Mouse (Mus musculus) neural tube, embryonic 13.5 days (tissue): ENCODE data around the gene Olfr624. TPM values are rescaled to one million over a fixed set of nuclear protein-coding genes. Genes with fewer than 3 reads are reported as not detected.
"Not testable (repeated sequence)": the region's sequence is repeated elsewhere in the genome, so short reads cannot be mapped to it uniquely, and the experiment has no call there.

Source experiments
- ATAC-seq: fragments of 200-750 bp; cut with Nextera tagmentation; 2 replicates; pipeline ENCODE4 v1.8.0; 2017; ENCODE audit warnings: low read depth, mild to moderate bottlenecking, moderate TSS enrichment, moderate library complexity
- H3K27ac ChIP-seq: fragments of 300-500 bp; sonication (generic); replicated peaks from 2 replicates; pipeline ENCODE4 v1.5.1; 2015; ENCODE audit warnings: moderate library complexity, mild to moderate bottlenecking, inconsistent platforms
- H3K27me3 ChIP-seq: fragments of 300-500 bp; sonication (generic); 2 replicates; pipeline ENCODE4 v1.6.1; 2015; ENCODE audit warnings: mild to moderate bottlenecking, inconsistent platforms
- H3K36me3 ChIP-seq: fragments of 300-500 bp; sonication (generic); 2 replicates; pipeline ENCODE4 v1.6.1; 2015; ENCODE audit warnings: mild to moderate bottlenecking, inconsistent platforms
- H3K4me1 ChIP-seq: fragments of 300-500 bp; sonication (generic); replicated peaks from 2 replicates; pipeline ENCODE4 v1.6.1; 2015; ENCODE audit warnings: inconsistent platforms
- H3K4me2 ChIP-seq: fragments of 300-500 bp; sonication (generic); 2 replicates; pipeline ENCODE4 v1.6.1; 2015; ENCODE audit warnings: inconsistent platforms, mild to moderate bottlenecking, moderate library complexity
- H3K4me3 ChIP-seq: fragments of 300-500 bp; sonication (generic); 2 replicates; pipeline ENCODE4 v1.5.1; 2015; ENCODE audit warnings: mild to moderate bottlenecking, inconsistent platforms
- H3K9ac ChIP-seq: fragments of 300-500 bp; sonication (generic); 2 replicates; pipeline ENCODE4 v1.6.1; 2015; ENCODE audit warnings: moderate library complexity, mild to moderate bottlenecking, inconsistent platforms
- H3K9me3 ChIP-seq: fragments of 300-500 bp; sonication (generic); 2 replicates; pipeline ENCODE4 v1.6.1; 2016; ENCODE audit warnings: inconsistent platforms
- WGBS: fragments of 180-500 bp; shearing (Covaris S2); methylation state at CpG from one replicate; pipeline ENCODE4 v1.1.7; 2015; 5-methylcytosine and 5-hydroxymethylcytosine counted together
- polyA plus RNA-seq: library from polyadenylated mRNA; unstranded; fragments of >200 nt; fragmentation: Nextera tagmentation; extraction: Ambion mirVana; gene quantifications from 2 replicates; pipeline ENCODE4 v1.2.1, GENCODE M21; 2015

The Olfr624 gene
- polyA plus RNA-seq = 0.03 TPM in 1 of 2 replicates, not detected in the other

DNA sequence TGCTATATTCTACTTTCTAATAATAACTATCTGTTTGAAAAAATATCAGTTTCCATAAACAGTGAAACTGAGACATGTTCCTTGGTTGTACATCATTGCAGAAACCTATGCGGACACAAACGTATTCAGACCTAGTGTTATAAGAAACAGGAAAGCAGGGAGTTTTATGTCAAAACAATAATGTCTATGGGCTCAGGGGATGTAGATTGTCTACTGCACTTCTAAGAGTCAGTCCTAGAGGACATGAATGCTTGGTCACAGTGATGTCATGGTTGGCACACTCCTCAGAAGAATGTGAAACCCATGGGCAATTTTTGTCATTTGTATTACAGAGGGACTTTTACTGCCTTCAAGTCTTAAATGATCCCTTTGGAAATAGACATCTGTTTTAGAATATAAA lies at the start of gene Olfr624:
Gene Olfr624 (minus strand): TSS at position 101 of the 400 bp plus-strand sequence.
- H3K27ac ChIP-seq = no peak within 1 kb of the TSS
- H3K9me3 ChIP-seq = no peaks in the 10 kb centered on the region
- H3K4me1 ChIP-seq = no peaks in the 10 kb centered on the region
- 90% methylated on average over 2 of the region's 2 CpGs for WGBS
- H3K4me3 ChIP-seq = no peak within 1 kb of the TSS
- no peak within 1 kb of the TSS for H3K4me2 ChIP-seq
- no peak for ATAC-seq
- H3K36me3 ChIP-seq = no peaks in the 10 kb centered on the region
- H3K27me3 ChIP-seq = no peaks in the 10 kb centered on the region
- H3K9ac ChIP-seq = no peak within 1 kb of the TSS

DNA sequence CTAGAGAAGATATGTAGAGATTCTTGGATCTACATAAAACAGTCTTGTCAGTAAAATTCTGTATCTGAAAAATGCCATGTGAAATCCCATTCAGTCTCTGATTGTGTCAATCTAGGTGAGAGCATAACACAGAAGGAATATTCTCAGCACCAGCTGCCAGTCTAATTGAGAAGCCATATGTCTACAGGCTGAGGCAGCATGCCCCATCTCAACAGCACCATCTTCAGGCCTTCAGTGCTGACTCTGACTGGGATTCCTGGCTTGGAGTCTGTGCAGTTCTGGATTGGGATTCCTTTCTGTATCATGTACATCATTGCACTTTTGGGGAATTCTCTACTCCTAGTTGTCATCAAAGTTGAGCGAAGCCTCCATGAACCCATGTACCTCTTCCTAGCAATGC lies 45.4 kb upstream of the Olfr624 start:
- 95% methylated on average over 1 of the region's 1 CpGs for WGBS
- not testable (repeated sequence) for H3K27ac ChIP-seq, H3K4me2 ChIP-seq, H3K27me3 ChIP-seq, ATAC-seq, H3K4me3 ChIP-seq, H3K9ac ChIP-seq, H3K4me1 ChIP-seq, H3K36me3 ChIP-seq, H3K9me3 ChIP-seq

GRCm38 (mm10) chr7:103714371-103714770 lies 43.4 kb upstream of the Olfr624 start, which contains the start of gene Olfr243:
TSS of gene Olfr243 (plus strand) at chr7:103714671.
- Histone ChIP-seq H3K27me3 (no peaks in the 10 kb centered on the region), H3K9ac (no peak within 1 kb of the TSS), H3K4me3 (no peak within 1 kb of the TSS), H3K36me3 (no peaks in the 10 kb centered on the region), H3K4me2 (no peak within 1 kb of the TSS), H3K9me3 (no peaks in the 10 kb centered on the region), H3K27ac (no peak within 1 kb of the TSS), H3K4me1 (no peaks in the 10 kb centered on the region)
- no peak for ATAC-seq

GRCm38 (mm10) chr7:103712024-103712423 lies 41.0 kb upstream of the Olfr624 start:
- no peaks in the 10 kb centered on the region for H3K4me1 ChIP-seq
- WGBS = 26% methylated on average over 2 of the region's 2 CpGs
- H3K9ac ChIP-seq = no peak overlapping the region
- H3K4me3 ChIP-seq = no peak overlapping the region
- no peak overlapping the region for H3K4me2 ChIP-seq
- H3K27me3 ChIP-seq = no peaks in the 10 kb centered on the region
- no peak for ATAC-seq
- no peak overlapping the region for H3K27ac ChIP-seq
- H3K36me3 ChIP-seq = no peaks in the 10 kb centered on the region
- H3K9me3 ChIP-seq = no peaks in the 10 kb centered on the region

- H3K27me3 ChIP-seq = no peaks in the 10 kb centered on the region
- 95% methylated on average over 4 of the region's 4 CpGs for WGBS
- H3K4me3 ChIP-seq = no peak overlapping the region
- H3K9me3 ChIP-seq = no peaks in the 10 kb centered on the region
- no peak overlapping the region for H3K4me2 ChIP-seq
- no peak overlapping the region for H3K27ac ChIP-seq
- no peaks in the 10 kb centered on the region for H3K36me3 ChIP-seq
- H3K4me1 ChIP-seq = no peaks in the 10 kb centered on the region
- no peak for ATAC-seq
- H3K9ac ChIP-seq = no peak overlapping the region
Measured at GRCm38 (mm10) chr7:103699469-103699868, 28.5 kb upstream of the Olfr624 start.

DNA sequence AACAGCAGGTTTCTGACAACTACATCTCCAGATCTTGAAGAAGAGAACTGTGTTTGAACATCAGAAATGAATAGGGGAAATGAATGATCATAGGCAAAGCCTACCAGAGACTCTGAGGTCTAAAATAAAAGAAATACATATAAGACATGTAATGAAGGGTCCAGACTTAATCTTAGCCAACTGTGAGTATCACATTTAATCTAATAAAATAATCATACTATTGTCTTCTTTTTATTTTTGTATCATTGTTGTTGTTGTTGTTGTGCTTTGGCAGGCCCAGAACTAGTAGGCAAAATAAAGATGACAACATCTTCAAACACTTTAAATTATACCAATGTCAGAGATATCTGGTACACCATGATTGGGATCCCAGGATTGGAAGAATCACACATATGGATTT lies 11.4 kb upstream of the Olfr624 start, which contains the start of gene Olfr625-ps1:
Gene Olfr625-ps1 (plus strand): TSS at position 301 of the 400 bp plus-strand sequence.
- Histone ChIP-seq H3K27ac (no peak within 1 kb of the TSS), H3K4me1 (no peaks in the 10 kb centered on the region), H3K4me2 (no peak within 1 kb of the TSS), H3K4me3 (no peak within 1 kb of the TSS), H3K9me3 (no peaks in the 10 kb centered on the region), H3K27me3 (no peaks in the 10 kb centered on the region), H3K36me3 (no peaks in the 10 kb centered on the region), H3K9ac (no peak within 1 kb of the TSS)
- ATAC-seq = no peak

GRCm38 (mm10) chr7:103663598-103663997 lies 7.4 kb downstream of the Olfr624 start, which contains the start of gene Olfr623:
TSS of gene Olfr623 (minus strand) at chr7:103663698.
- Histone ChIP-seq H3K4me1 (no peaks in the 10 kb centered on the region), H3K27me3 (no peaks in the 10 kb centered on the region), H3K9ac (no peak within 1 kb of the TSS), H3K36me3 (no peaks in the 10 kb centered on the region), H3K4me2 (no peak within 1 kb of the TSS), H3K4me3 (no peak within 1 kb of the TSS), H3K27ac (no peak within 1 kb of the TSS), H3K9me3 (no peaks in the 10 kb centered on the region)
- ATAC-seq = no peak

- WGBS = 81% methylated on average over 4 of the region's 4 CpGs
- ATAC-seq = no peak
- H3K4me3 ChIP-seq = no peak overlapping the region
- no peaks in the 10 kb centered on the region for H3K27me3 ChIP-seq
- no peak overlapping the region for H3K4me2 ChIP-seq
- no peaks in the 10 kb centered on the region for H3K9me3 ChIP-seq
- no peak overlapping the region for H3K9ac ChIP-seq
- no peaks in the 10 kb centered on the region for H3K36me3 ChIP-seq
- H3K27ac ChIP-seq = no peak overlapping the region
- no peaks in the 10 kb centered on the region for H3K4me1 ChIP-seq
Measured at GRCm38 (mm10) chr7:103644070-103644469, 26.9 kb downstream of the Olfr624 start.

GRCm38 (mm10) chr7:103642602-103643001 lies 28.4 kb downstream of the Olfr624 start, which contains the start of gene Olfr622:
TSS of gene Olfr622 (minus strand) at chr7:103642702.
- H3K4me2 ChIP-seq = no peak within 1 kb of the TSS
- H3K27me3 ChIP-seq = no peaks in the 10 kb centered on the region
- no peaks in the 10 kb centered on the region for H3K36me3 ChIP-seq
- ATAC-seq = no peak
- no peak within 1 kb of the TSS for H3K27ac ChIP-seq
- no peak within 1 kb of the TSS for H3K9ac ChIP-seq
- H3K4me3 ChIP-seq = no peak within 1 kb of the TSS
- 78% methylated on average over 1 of the region's 1 CpGs for WGBS
- H3K4me1 ChIP-seq = no peaks in the 10 kb centered on the region
- no peaks in the 10 kb centered on the region for H3K9me3 ChIP-seq

GRCm38 (mm10) chr7:103636795-103637194 lies 34.2 kb downstream of the Olfr624 start:
- Histone ChIP-seq H3K4me3 (no peak overlapping the region), H3K27ac (no peak overlapping the region), H3K9me3 (no peaks in the 10 kb centered on the region), H3K4me2 (no peak overlapping the region), H3K27me3 (no peaks in the 10 kb centered on the region), H3K36me3 (no peaks in the 10 kb centered on the region), H3K4me1 (no peaks in the 10 kb centered on the region), H3K9ac (no peak overlapping the region)
- ATAC-seq = no peak

Other genes starting within 250 kb of the Olfr624 start
- not detected in 2 replicates for gene Olfr605, start 225.8 kb downstream of the Olfr624 start, polyA plus RNA-seq
- not detected in 2 replicates for gene Olfr606, start 222.1 kb downstream of the Olfr624 start, polyA plus RNA-seq
- not detected in 2 replicates for gene Olfr607, start 207.0 kb downstream of the Olfr624 start, polyA plus RNA-seq
- gene Olfr608, start 201.3 kb downstream of the Olfr624 start, polyA plus RNA-seq = not detected in 2 replicates
- gene Olfr609, start 173.1 kb downstream of the Olfr624 start, polyA plus RNA-seq = not detected in 2 replicates
- gene Olfr610, start 159.1 kb downstream of the Olfr624 start, polyA plus RNA-seq = not detected in 2 replicates
- gene Olfr611, start 150.3 kb downstream of the Olfr624 start, polyA plus RNA-seq = not detected in 2 replicates
- not detected in 2 replicates for gene Olfr612, start 128.5 kb downstream of the Olfr624 start, polyA plus RNA-seq
- gene Olfr613, start 123.1 kb downstream of the Olfr624 start, polyA plus RNA-seq = not detected in 2 replicates
- gene Olfr615, start 115.1 kb downstream of the Olfr624 start, polyA plus RNA-seq = not detected in 2 replicates
- not detected in 2 replicates for gene Olfr616, start 102.0 kb downstream of the Olfr624 start, polyA plus RNA-seq
- gene Olfr617, start 98.1 kb downstream of the Olfr624 start, polyA plus RNA-seq = not detected in 2 replicates
- gene Olfr618, start 81.1 kb downstream of the Olfr624 start, polyA plus RNA-seq = not detected in 2 replicates
- not detected in 2 replicates for gene Olfr619, start 70.6 kb downstream of the Olfr624 start, polyA plus RNA-seq
- not detected in 2 replicates for gene Olfr620, start 58.7 kb downstream of the Olfr624 start, polyA plus RNA-seq
- not detected in 2 replicates for gene Olfr622, start 28.5 kb downstream of the Olfr624 start, polyA plus RNA-seq
- not detected in 2 replicates for gene Olfr623, start 7.5 kb downstream of the Olfr624 start, polyA plus RNA-seq
- not detected in 2 replicates for gene Olfr625-ps1, start 11.5 kb upstream of the Olfr624 start, polyA plus RNA-seq
- not detected in 2 replicates for gene Olfr243, start 43.5 kb upstream of the Olfr624 start, polyA plus RNA-seq
- gene Olfr628, start 59.2 kb upstream of the Olfr624 start, polyA plus RNA-seq = not detected in 2 replicates
- not detected in 2 replicates for gene Olfr629, start 73.8 kb upstream of the Olfr624 start, polyA plus RNA-seq
- gene Olfr630, start 86.1 kb upstream of the Olfr624 start, polyA plus RNA-seq = not detected in 2 replicates
- not detected in 2 replicates for gene Olfr69, start 100.4 kb upstream of the Olfr624 start, polyA plus RNA-seq
- gene Olfr68, start 108.5 kb upstream of the Olfr624 start, polyA plus RNA-seq = not detected in 2 replicates
- not detected in 2 replicates for gene Olfr67, start 120.6 kb upstream of the Olfr624 start, polyA plus RNA-seq
- 1,029 and 1,038 TPM in 2 replicates for gene Hbb-bt, start 142.8 kb upstream of the Olfr624 start, polyA plus RNA-seq
- 1,894 and 2,140 TPM in 2 replicates for gene Hbb-bs, start 156.9 kb upstream of the Olfr624 start, polyA plus RNA-seq
- gene Hbb-bh2, start 169.3 kb upstream of the Olfr624 start, polyA plus RNA-seq = not detected in 2 replicates
- 31.8 and 57.0 TPM in 2 replicates for gene Hbb-bh1, start 172.0 kb upstream of the Olfr624 start, polyA plus RNA-seq
- gene Hbb-y, start 182.0 kb upstream of the Olfr624 start, polyA plus RNA-seq = 3,874 and 4,036 TPM in 2 replicates
- not detected in 2 replicates for gene Olfr66, start 215.1 kb upstream of the Olfr624 start, polyA plus RNA-seq
- not detected in 2 replicates for gene Olfr64, start 223.3 kb upstream of the Olfr624 start, polyA plus RNA-seq
- not detected in 2 replicates for gene Olfr65, start 232.3 kb upstream of the Olfr624 start, polyA plus RNA-seq